Mouse (Mus musculus) spleen, embryonic (tissue): ENCODE results near the gene Zbtb48.

ENCODE experiments used
- CTCF ChIA-PET: fragments of 350-600 bp; sonication (Branson Sonifier 250); formaldehyde crosslinking; loops from one replicate; lab custom pipeline; 2022; lab: Charles Lee

Zbtb48 gene

DNA sequence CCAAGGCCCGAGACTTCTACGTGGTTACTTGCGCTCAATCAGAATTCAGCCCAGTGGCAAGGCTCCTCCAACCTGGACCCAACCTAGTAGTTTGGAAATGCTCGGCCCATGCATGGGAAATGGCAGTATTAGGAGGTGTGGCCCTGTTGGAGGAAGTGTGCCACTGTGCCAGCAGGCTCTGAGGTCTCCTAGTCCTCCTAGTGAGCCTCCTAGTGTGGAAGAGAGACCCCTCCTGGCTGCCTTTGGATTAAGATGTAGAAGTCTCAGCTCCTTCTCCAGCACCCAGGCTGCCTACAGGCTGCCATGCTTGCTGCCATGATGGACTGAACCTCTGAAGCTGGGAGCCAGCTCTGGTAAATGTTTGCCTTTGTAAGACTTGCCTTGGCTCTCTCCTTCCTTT, 2.5 kb upstream of the Zbtb48 start:
- CTCF ChIA-PET = interaction anchor here (1.8 kb wide), 1 partner anchor 41 kb away, joined by 5 read pairs; the partner anchor contains the start of gene Thap3

DNA sequence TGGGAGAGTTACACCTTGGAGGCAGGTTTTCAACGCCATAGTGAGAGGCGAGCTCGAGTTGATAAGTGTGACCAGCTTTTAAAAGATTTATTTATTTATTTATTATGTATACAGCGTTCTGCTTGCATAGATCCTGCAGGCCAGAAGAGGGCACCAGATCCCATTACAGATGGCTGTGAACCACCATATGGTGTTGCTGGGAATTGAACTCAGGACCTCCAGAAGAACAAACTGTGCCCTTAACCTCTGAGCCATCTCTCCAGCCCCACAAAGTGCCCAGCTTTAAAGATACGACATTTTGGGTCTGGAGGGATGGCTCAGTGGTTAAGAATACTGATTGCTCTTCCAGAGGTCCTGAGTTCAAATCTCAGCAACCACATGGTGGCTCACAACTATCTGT, 1.6 kb upstream of the Zbtb48 start:
- CTCF ChIA-PET = interaction anchor here (0.6 to 1.8 kb wide), 5 partner anchors 9 to 49 kb away, joined by 3 to 5 read pairs (median 4); partner anchors contain the start of genes Nol9, Tas1r1 and Thap3

DNA sequence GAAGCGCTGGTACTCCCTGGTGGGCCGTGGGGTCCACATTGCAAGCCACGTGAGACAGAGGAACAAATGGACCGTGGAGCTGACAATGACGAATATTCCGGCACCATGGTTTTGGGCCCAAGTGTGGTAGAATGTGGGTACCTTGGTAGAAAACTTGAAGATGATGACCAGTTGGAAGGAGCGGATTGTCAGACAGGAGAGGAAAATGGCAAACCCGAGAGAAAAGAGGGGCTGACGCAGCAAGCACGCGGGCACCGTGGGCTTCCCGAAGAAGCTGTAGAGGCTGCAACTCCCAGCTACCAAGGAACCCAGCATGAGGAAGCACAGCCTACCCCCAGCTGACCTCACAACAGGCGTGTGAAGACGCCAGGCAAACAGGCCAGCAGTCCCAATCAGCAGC, 985 bp upstream of the Zbtb48 start:
- CTCF ChIA-PET = interaction anchor here (0.6 to 1.8 kb wide), 4 partner anchors 8 to 48 kb away, joined by 3 to 5 read pairs (median 4); partner anchors contain the start of gene Thap3

DNA sequence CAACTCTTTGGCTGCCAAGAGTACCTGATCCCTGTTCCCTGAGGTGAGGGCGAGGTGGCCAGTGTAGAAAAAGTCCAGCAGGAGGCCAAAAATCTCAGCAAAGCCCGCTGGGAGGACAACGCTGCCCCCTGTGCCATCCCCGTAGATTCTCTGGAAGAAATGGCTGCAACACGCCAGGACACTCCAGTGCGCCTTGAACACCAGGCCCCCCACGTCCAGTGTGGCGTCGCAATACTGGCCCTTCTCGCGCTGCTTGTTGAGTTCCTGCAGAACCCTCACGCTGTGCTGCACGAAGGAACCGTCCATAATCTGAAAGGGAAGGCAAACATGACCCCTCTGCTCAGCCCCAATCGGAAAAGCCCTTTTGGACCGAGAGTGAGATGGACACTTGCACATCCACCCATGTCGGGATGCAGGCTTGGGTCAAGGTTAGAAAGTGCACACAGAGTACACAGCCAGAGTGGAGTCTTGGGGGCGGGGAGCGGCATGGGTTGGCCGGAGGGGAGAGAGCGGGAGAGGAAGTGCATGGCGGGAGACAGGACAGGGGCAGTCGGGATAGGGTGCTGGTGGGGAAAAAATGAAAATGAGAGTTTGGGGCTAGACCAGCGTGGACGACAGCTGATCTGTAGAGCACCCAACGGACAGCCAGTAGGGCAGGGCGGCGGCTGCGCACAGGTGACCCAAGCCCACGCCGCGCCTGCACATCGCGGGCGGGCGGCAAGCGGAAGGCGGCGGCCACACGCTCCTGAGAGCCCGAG, 541 bp downstream of the Zbtb48 start:
- CTCF ChIA-PET = interaction anchor here (0.7 to 1.0 kb wide), 4 partner anchors 11 to 1984 kb away, joined by 3 to 23 read pairs (median 3); partner anchors contain the start of gene Lrrc47

DNA sequence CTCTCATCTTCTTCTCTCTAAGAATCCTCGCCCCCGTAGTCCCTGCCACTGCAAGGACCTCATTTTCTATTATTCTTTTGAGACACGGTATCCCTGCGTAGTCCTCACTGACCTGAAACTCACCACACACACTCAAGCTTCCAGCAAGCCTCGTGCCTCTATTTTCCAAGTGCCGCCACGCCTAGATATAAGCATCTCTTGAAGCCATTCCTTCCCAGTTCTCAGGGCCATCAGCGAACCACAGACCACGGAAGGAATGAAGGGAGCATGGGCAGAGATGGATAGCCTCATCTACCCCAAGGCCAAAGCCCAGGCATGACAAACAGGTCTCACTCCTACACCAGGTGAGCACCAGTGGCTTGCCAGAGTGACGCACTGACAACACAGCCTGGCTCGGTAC, 2.9 kb downstream of the Zbtb48 start:
- CTCF ChIA-PET = no interaction called here

DNA sequence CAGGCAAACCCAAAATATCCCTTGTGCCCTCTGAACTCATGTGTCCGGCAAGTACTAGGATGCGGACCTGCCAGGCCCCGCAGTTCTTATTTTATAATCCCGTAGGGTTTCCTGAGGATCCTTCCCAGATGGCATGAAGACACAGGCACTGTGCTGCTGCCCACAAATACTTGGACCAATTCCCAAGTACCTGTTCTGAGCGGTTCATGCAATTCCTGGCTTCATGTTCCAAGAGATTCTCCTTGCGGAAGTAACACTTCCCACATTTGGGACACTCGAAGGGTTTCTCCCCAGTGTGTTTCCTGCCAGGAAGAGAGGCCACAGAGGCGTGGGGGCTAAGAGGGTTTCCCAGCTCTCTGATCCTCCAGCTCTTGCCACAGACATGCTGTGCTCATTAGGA, 5.0 kb downstream of the Zbtb48 start:
- CTCF ChIA-PET = no interaction called here

GRCm38 (mm10) chr4:152021568-152022097, 5.8 kb downstream of the Zbtb48 start:
- CTCF ChIA-PET = no interaction called here

- CTCF ChIA-PET = interaction anchor here (0.9 kb wide), 1 partner anchor 9 kb away, joined by 3 read pairs; no protein-coding TSS in a partner anchor
Measured at GRCm38 (mm10) chr4:152020024-152020423, 7.4 kb downstream of the Zbtb48 start.

DNA sequence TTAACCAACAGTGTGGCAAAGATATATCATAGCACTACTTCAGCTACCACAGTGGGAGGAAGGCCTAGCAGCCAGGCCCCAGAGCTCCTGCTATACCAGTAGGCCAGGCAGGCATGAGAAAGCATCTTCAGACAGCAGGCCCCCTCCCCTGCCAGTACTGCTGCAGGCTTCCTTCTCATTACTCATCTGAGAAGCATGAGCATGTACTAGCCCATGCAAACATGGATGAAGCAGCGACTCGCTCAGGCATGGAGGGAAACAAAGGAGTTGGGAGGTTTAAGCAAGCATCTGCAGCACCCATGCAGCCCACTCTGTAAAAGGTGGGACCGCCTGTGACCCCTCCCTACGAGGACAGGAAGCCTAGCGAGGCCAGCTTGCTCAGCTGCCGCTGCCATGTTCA, 8.4 kb downstream of the Zbtb48 start:
- CTCF ChIA-PET = no interaction called here

DNA sequence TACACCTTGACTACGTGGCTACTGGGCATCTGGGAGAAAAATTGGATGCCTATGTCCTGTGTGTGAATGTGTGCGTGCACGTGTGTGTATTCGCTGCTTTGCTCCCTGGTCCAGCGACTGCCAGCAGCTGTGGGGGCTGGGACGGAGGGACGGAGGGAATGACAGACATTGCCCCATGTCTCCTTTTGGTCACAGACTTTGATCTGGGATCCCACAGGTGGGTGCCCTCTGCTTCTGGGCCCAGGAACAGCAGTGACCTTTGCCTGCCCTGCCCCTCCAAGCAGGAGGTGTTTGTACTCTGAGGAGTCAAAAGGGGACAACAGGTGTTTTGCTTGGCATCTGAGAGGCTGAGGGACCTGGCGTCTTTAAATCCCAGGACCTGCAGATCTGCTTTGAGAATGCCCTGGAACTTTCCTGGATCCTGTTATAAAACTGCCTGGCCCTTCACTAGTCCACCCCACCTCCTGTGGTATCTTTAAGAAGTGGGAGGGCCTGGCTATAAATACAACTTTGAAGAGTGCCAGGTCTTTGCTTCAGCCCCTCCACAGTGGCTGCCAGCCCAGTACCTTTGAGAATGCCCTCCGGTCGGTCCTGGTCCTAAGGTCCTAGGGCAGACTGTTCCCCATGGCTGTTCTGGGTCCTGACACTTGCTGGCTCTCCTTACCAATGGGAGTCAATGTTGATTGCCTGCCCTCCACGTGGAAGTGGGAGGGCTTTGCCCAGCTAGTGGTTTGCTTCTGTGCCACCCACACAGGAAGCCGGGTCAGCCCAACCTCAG, 14.2 kb downstream of the Zbtb48 start:
- CTCF ChIA-PET = no interaction called here

DNA sequence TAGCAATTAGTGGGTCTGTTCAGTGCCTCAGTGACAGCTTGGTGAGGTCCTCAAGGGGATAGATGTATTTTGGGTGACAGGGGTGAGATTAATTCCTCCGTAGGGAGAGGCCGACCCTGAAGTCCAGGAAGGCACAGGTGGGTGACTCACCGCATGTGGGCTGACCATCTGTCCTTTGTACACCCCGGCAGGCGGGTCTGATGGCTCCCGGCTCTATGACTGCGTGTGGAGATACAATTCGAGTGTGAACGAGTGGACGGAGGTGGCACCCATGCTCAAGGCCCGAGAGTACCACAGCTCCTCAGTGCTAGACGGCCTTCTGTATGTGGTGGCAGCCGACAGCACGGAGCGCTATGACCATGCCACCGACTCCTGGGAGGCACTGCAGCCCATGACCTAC, 15.4 kb downstream of the Zbtb48 start:
- CTCF ChIA-PET = no interaction called here

DNA sequence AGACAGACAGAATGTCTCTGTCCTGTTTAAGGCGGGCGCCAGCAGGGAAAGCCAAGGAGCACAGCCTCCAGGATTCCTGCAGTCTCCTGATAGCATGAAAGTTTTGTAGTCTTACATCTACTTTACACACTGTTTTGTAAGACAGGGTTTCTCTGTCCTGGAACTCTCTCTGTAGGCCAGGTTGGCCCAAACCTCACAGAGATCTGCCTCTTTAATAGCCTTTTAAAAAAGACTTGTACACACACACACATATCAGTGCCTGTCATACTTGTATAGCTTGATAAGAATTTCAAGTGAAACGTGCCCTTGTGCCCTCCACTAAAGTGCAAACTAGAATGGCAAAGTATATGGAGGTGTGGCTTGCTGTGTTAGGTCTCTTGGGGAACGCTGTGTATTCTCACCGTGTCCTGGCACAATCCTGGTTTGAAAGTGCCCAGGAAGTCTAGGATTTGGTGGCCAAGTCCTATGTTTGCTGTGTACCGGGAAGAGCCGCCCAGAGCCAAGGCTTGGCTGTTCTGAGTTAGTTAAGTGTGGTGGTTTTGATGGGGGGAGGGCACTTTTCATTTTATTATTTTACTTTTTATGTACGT, 16.2 kb downstream of the Zbtb48 start:
- CTCF ChIA-PET = interaction anchor here (0.6 kb wide), 1 partner anchor 31 kb away, joined by 5 read pairs; no protein-coding TSS in a partner anchor

DNA sequence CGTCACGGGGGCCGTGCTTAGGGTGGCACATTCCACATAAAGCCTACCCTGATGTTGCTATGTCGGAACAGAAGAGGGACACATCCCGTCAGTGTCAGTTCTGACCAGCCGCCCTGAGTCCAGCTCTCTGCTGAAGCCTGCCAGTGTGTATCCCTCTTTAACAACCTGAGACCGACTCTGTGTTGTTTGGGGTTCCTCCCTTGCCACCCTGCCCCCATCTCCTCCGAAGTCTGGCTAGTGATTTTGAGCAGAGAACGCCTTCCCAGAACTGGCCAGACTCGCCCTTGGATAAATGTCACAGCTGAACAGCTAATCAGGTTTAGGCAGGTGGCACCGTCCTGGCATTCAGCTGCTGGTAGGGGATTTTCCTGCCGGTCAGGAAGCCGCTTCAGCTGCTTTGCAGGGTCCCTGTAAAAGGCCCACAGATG, 16.8 kb downstream of the Zbtb48 start:
- CTCF ChIA-PET = interaction anchor here (0.5 to 0.6 kb wide), 2 partner anchors 32 to 70 kb away, joined by 4 to 5 read pairs; no protein-coding TSS in a partner anchor

- CTCF ChIA-PET = interaction anchor here (0.5 kb wide), 1 partner anchor 70 kb away, joined by 4 read pairs; no protein-coding TSS in a partner anchor
Measured at GRCm38 (mm10) chr4:152010091-152010706, 17.3 kb downstream of the Zbtb48 start.

GRCm38 (mm10) chr4:152009076-152010051, 18.1 kb downstream of the Zbtb48 start:
- CTCF ChIA-PET = no interaction called here

- CTCF ChIA-PET = interaction anchor here (1.2 kb wide), 1 partner anchor 13 kb away, joined by 3 read pairs; the partner anchor contains the start of gene Phf13
Measured at GRCm38 (mm10) chr4:152008622-152009075, 18.8 kb downstream of the Zbtb48 start, which contains the start of gene Klhl21. TSS of gene Klhl21 (plus strand) at chr4:152008803.

DNA sequence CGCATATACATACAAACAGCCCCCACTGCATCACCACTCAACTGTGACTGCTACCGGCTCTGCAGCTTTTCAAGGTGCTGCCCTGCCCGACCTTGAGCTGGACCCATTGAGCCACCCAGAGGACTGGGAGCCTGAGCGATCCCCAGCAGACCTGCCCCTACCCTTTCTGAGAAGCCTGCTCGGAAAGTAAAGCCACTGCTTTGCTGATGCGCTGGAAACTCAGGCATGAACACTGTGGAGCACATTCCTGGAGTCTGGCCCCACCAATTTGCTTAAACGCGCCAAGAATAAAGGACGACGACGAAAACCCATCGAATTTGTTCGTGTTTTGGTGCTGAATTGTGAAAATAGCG, 19.3 kb downstream of the Zbtb48 start:
- CTCF ChIA-PET = interaction anchor here (1.2 kb wide), 1 partner anchor 12 kb away, joined by 3 read pairs; the partner anchor contains the start of gene Phf13

DNA sequence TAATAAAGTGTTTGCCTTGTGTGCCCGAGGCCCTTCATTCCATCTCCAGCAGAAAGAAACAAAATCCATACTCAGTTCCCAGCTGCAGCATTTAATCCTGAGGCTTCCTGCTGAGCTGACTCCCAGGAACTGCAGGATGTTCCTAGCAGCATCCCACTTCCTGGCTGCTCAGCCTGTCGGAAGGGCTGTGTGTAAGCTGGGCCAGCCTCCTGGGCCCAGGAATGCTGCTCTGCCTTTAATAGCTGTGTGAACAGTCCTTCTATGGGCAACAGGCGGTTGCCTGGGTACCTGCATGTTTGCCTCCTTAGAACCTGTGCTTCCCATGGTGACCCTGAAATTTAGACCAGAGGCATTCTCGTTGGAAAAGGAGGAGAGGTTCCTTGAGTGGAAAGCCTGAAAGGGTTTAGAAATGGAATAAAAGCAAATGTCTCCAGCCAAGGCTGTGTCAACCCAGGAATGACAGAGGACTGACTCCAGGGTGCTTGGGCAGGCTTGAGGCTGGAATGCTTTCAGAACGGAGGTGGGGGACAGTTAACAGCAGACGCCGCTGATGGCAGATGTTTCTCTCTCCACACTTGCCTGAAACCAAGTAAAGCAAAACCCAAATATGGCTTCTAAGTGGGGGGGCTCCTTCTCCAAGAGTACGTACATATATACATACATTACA, 19.9 kb downstream of the Zbtb48 start:
- CTCF ChIA-PET = interaction anchor here (1.2 kb wide), 1 partner anchor 12 kb away, joined by 3 read pairs; the partner anchor contains the start of gene Phf13

GRCm38 (mm10) chr4:152006812-152007211, 20.7 kb downstream of the Zbtb48 start:
- CTCF ChIA-PET = no interaction called here
